Mouse (Mus musculus) liver, embryonic 16.5 days (tissue): ENCODE data around the gene Pcsk5. TPM values are rescaled to one million over a fixed set of nuclear protein-coding genes. Genes with fewer than 3 reads are reported as not detected.

Experiments
- ATAC-seq: fragments of 200-750 bp; cut with Nextera tagmentation; 2 replicates; pipeline ENCODE4 v1.8.0; 2017; ENCODE audit warnings: low read depth, mild to moderate bottlenecking, moderate number of reproducible peaks, moderate library complexity
- H3K27ac ChIP-seq: fragments of 300-500 bp; sonication (generic); 2 replicates; pipeline ENCODE4 v1.5.1; 2014; ENCODE audit warnings: mild to moderate bottlenecking, low read length
- H3K27me3 ChIP-seq: fragments of 300-500 bp; sonication (generic); 2 replicates; pipeline ENCODE4 v1.6.1; 2014; ENCODE audit warnings: low read depth, low read length, mixed read lengths; ENCODE audit not compliant: control insufficient read depth, insufficient read depth
- H3K36me3 ChIP-seq: fragments of 300-500 bp; sonication (generic); 2 replicates; pipeline ENCODE4 v1.6.1; 2014; ENCODE audit warnings: mild to moderate bottlenecking; ENCODE audit not compliant: control insufficient read depth, insufficient read depth
- H3K4me1 ChIP-seq: fragments of 300-500 bp; sonication (generic); 2 replicates; pipeline ENCODE4 v1.6.1; 2014; ENCODE audit warnings: low read depth, low read length, mixed read lengths; ENCODE audit not compliant: control insufficient read depth
- H3K4me2 ChIP-seq: fragments of 300-500 bp; sonication (generic); 2 replicates; pipeline ENCODE4 v1.6.1; 2014; ENCODE audit warnings: low read depth, low read length, mixed read lengths
- H3K4me3 ChIP-seq: fragments of 300-500 bp; sonication (generic); 2 replicates; pipeline ENCODE4 v1.5.1; 2014; ENCODE audit warnings: low read depth, mild to moderate bottlenecking, low read length
- H3K9ac ChIP-seq: fragments of 300-500 bp; sonication (generic); 2 replicates; pipeline ENCODE4 v1.6.1; 2014; ENCODE audit warnings: low read depth, low read length
- H3K9me3 ChIP-seq: fragments of 300-500 bp; sonication (generic); replicated peaks from 2 replicates; pipeline ENCODE4 v1.6.1; 2016; ENCODE audit warnings: low read length; ENCODE audit not compliant: control insufficient read depth
- WGBS: fragments of 180-500 bp; shearing (Covaris S2); extraction: QIAGEN DNeasy Blood & Tissue Kit; methylation state at CpG from one replicate; pipeline ENCODE4 v1.1.7; 2014; ENCODE audit not compliant: insufficient replicate concordance; 5-methylcytosine and 5-hydroxymethylcytosine counted together
- polyA plus RNA-seq: library from polyadenylated mRNA; unstranded; fragments of >200 nt; fragmentation: Nextera tagmentation; extraction: Ambion mirVana; gene quantifications from 2 replicates; pipeline ENCODE4 v1.2.1, GENCODE M21; 2015

Pcsk5 gene
- polyA plus RNA-seq, 1 experiment from 2014 or later, result 2.4 TPM

DNA sequence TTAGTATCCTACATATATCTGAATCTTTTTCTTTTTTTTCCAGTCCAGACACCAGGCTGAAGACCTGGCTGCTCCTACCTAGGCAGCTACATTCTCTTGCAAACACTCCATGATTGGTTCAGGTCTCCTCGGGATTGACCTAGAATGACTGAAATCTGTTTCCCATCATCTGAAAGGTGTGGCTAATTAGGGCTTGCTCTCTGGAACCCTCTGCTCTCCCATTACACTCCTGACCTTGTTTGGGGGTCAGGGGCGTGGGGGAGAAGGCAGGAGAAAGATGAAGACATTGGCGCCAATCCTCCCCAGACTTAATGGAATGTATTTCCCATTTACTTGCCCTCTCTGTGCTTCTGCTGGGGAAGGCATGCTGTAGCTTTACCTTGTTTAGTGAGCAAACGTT, 366.2 kb downstream of the Pcsk5 start:
- Histone ChIP-seq H3K36me3 (no peaks in the 10 kb centered on the region), H3K4me3 (no peak overlapping the region), H3K27me3 (no peaks in the 10 kb centered on the region), H3K4me2 (no peak overlapping the region), H3K9me3 (no peaks in the 10 kb centered on the region), H3K27ac (no peak overlapping the region), H3K4me1 (no peaks in the 10 kb centered on the region), H3K9ac (no peak overlapping the region)
- 50% methylated on average over 4 of the region's 4 CpGs for WGBS
- no peak for ATAC-seq

DNA sequence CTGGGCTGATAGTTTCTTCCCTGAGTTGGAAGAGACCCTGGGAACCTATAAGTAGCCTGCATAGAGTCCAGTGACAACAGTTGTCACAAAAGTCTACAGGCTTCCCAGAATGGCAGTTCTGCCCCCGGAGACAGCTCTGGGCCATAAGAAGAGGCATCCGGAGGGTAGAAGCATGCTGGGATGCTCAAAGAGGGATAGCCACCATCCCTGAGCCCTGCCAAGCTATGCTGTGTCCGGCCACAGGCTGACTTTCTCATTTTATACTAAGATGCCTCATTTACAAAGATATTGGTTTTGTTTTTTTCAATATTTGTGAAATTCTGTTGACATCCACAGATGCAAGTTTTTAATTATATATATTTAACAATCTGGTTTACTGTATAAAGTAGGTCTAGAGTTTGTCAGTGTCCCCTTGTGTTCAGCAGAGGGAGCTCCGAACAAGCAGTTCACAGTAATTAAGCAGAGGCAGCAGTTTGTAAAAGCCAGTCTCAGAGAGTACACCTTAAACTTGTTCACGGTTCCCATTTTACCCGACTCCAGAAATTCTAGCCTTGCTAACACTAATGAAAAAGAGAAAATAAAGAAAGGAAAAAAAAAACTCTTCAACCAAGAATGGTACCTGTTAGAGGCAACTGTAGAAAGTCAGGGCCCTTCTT, 369.7 kb downstream of the Pcsk5 start:
- H3K27me3 ChIP-seq, result no peaks in the 10 kb centered on the region
- WGBS, result 46% methylated on average over 6 of the region's 6 CpGs
- H3K9ac ChIP-seq, result no peak overlapping the region
- H3K4me1 ChIP-seq, result no peaks in the 10 kb centered on the region
- no peak overlapping the region for H3K4me2 ChIP-seq
- H3K27ac ChIP-seq, result no peak overlapping the region
- no peaks in the 10 kb centered on the region for H3K9me3 ChIP-seq
- no peaks in the 10 kb centered on the region for H3K36me3 ChIP-seq
- ATAC-seq, result no peak
- no peak overlapping the region for H3K4me3 ChIP-seq

DNA sequence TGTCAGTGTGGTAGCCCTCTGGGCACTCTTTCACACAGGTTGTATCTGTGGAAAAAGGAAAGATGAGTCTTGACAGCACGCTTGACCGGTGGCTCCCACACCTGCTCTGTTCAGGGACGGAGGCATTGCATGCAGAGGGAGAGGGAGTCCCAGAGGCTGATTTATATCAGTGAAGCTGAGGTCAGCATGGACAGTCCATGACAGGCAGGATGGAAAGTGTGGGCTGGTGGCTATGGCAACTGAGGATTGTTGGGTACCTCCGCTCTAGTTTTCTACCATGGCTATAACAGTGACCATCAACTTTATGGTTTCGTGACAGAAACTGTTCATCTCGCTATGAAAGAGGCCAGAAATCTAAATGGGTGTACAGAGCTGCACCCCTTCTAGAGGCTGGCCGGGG, 385.4 kb downstream of the Pcsk5 start:
- Histone ChIP-seq H3K36me3 (no peaks in the 10 kb centered on the region), H3K9me3 (no peaks in the 10 kb centered on the region), H3K27ac (no peak overlapping the region), H3K4me2 (no peak overlapping the region), H3K4me3 (no peak overlapping the region), H3K27me3 (no peaks in the 10 kb centered on the region), H3K9ac (no peak overlapping the region), H3K4me1 (no peaks in the 10 kb centered on the region)
- WGBS, result 74% methylated on average over 7 of the region's 7 CpGs
- ATAC-seq, result no peak

DNA sequence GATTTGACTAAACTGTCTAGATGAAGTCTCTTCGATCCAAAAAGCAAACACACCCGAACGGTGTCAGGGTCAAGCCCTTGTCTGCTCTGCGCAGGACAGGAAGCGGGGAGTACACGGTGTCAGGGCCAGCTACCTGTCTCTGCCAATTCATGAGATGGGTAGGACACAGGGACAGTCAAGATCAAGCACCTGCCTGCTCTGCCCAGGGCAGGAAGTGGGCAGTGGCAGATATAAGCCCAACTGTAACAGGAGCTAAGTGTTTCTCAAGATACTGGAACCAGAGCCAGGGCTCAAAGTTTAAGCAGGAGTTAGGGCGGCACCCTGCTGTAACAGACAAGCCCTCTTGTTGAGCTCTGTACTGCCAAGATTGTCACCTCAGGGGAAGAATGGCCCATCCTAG, 393.9 kb downstream of the Pcsk5 start:
- no peak for ATAC-seq
- H3K4me1 ChIP-seq, result no peaks in the 10 kb centered on the region
- H3K27ac ChIP-seq, result no peak overlapping the region
- H3K4me3 ChIP-seq, result no peak overlapping the region
- H3K27me3 ChIP-seq, result no peaks in the 10 kb centered on the region
- 51% methylated on average over 7 of the region's 7 CpGs for WGBS
- H3K9me3 ChIP-seq, result no peaks in the 10 kb centered on the region
- H3K36me3 ChIP-seq, result no peaks in the 10 kb centered on the region
- no peak overlapping the region for H3K9ac ChIP-seq
- no peak overlapping the region for H3K4me2 ChIP-seq

DNA sequence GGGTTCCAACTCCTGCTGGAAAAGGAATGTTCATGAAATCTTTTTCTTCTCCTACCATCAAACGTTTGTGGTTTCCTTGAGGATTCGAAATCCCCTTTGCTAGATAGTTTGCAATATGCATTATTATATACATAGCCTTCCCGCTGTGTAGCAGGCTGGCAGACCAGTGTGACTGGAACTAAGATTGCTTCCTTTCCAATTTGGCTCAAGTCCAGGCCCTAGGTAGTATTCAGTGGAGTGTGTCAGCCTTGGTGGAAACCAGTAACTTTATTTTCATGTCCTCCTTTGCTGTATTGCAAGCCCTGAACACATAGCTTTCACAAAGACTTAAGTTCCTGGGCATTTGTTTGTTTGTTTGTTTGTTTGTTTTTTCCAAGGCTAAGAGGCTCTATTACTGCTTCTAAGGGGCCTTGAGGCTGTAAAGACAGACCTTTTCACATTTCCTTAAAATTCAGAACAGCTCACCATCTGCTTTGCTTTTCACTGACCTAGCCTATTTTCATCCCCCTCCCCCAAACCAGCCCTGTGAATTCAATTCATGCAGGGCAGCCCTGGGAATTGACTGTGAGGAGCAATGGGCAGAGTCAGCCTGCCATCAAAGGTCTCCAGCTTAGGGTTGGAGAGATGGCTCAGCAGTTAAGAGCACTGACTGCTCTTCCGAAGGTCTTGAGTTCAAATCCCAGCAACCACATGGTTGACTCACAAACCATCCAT, 397.8 kb downstream of the Pcsk5 start:
- H3K4me3 ChIP-seq, result no peak overlapping the region
- no peak overlapping the region for H3K4me2 ChIP-seq
- 54% methylated on average over 4 of the region's 4 CpGs for WGBS
- H3K9me3 ChIP-seq, result no peaks in the 10 kb centered on the region
- no peaks in the 10 kb centered on the region for H3K27me3 ChIP-seq
- H3K4me1 ChIP-seq, result no peaks in the 10 kb centered on the region
- no peak overlapping the region for H3K9ac ChIP-seq
- no peaks in the 10 kb centered on the region for H3K36me3 ChIP-seq
- no peak for ATAC-seq
- H3K27ac ChIP-seq, result no peak overlapping the region

- Histone ChIP-seq H3K9me3 (no peaks in the 10 kb centered on the region), H3K4me2 (no peak overlapping the region), H3K36me3 (no peaks in the 10 kb centered on the region), H3K9ac (no peak overlapping the region), H3K4me3 (no peak overlapping the region), H3K4me1 (no peaks in the 10 kb centered on the region), H3K27ac (no peak overlapping the region), H3K27me3 (no peaks in the 10 kb centered on the region)
- WGBS, result 52% methylated on average over 1 of the region's 1 CpGs
- no peak for ATAC-seq
These were observed 400.8 kb downstream of the Pcsk5 start for GRCm38 (mm10) chr19:17436651-17437050.

GRCm38 (mm10) chr19:17428561-17428914, 408.9 kb downstream of the Pcsk5 start:
- H3K9ac ChIP-seq, result no peak overlapping the region

DNA sequence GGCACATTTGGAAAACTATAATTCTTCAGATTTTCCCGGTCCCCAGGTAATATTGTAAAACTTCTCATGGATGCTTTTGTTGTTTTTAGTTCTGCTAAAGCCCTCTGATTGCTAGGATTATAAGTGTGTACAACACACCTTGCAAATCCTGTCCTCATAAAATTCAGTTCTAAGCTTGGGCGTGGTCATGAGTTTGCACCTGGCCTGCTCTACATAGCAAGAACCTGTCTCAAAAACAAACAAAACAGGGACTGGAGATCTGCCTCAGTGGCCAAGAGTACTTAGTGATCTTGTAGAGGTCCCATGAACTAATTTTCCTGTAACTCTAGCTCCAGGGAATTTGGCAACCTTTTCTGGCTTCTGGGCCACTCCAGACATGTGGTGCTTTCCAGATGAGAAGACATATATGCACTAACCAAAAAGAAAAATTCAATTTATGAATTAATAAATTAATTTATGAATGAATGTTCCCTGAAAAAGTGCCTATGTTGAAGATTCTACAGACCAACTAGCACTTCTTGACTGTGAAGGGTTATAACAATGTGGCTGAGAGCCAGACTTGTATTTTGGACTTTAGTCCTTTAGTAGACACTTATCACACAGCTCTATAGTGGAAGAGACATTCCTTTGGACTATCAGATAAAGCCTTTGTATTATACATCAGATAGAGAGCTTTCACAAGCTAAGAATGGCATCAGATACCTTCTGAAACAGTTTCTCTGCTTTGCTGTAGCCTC, 409.4 kb downstream of the Pcsk5 start:
- Histone ChIP-seq H3K27ac (no peak overlapping the region), H3K36me3 (no peaks in the 10 kb centered on the region), H3K4me3 (no peak overlapping the region), H3K4me2 (no peak overlapping the region), H3K9ac (no peak overlapping the region), H3K9me3 (no peaks in the 10 kb centered on the region), H3K4me1 (no peaks in the 10 kb centered on the region), H3K27me3 (no peaks in the 10 kb centered on the region)
- 62% methylated on average over 2 of the region's 2 CpGs for WGBS
- no peak for ATAC-seq

More at GRCm38 (mm10) chr19:17428561-17428914, 408.9 kb downstream of the Pcsk5 start:
- 52% methylated on average over 2 of the region's 2 CpGs for WGBS
- Histone ChIP-seq H3K4me1 (no peaks in the 10 kb centered on the region), H3K27me3 (no peaks in the 10 kb centered on the region), H3K4me2 (no peak overlapping the region), H3K36me3 (no peaks in the 10 kb centered on the region), H3K4me3 (no peak overlapping the region), H3K27ac (no peak overlapping the region), H3K9me3 (no peaks in the 10 kb centered on the region)
- no peak for ATAC-seq

DNA sequence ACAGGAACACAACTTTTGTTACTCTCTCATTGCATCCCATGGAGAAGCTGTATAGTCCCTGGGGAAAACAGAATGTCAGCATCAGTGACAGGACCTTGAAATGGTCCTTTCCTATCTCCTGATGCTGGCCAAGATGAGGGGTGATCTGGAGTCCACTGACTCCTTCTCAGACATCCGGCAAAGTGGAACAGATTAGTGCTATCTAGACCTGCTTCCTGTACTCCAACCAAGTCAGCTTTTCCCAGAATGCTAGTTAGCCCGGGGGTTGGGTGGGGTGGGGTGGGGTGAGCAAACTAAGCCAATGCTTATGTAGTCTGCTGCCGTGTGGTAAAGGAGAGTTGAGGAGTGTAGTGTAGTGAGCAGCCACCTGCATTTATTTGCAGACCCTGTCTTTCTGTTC, 414.1 kb downstream of the Pcsk5 start:
- H3K9me3 ChIP-seq, result no peaks in the 10 kb centered on the region
- H3K27ac ChIP-seq, result no peak overlapping the region
- H3K9ac ChIP-seq, result no peak overlapping the region
- no peak for ATAC-seq
- H3K36me3 ChIP-seq, result no peaks in the 10 kb centered on the region
- WGBS, result 29% methylated on average over 3 of the region's 3 CpGs
- no peak overlapping the region for H3K4me2 ChIP-seq
- H3K4me3 ChIP-seq, result no peak overlapping the region
- H3K4me1 ChIP-seq, result no peaks in the 10 kb centered on the region
- H3K27me3 ChIP-seq, result no peaks in the 10 kb centered on the region
